Mouse (Mus musculus) olfactory bulb, adult 2 months (tissue): ENCODE measurements around the gene Vmn1r199. TPM values are rescaled to one million over a fixed set of nuclear protein-coding genes. Genes with fewer than 3 reads are reported as not detected.
"Not testable (repeated sequence)": the region's sequence is repeated elsewhere in the genome, so short reads cannot be mapped to it uniquely, and the experiment has no call there.

Experiments
- H3K27ac ChIP-seq: fragments of 200-500 bp; 2 replicates; pipeline ENCODE4 v1.5.1; 2012; ENCODE audit warnings: low read depth, low read length; ENCODE audit not compliant: insufficient read depth
- H3K4me1 ChIP-seq: fragments of 200-500 bp; 2 replicates; pipeline ENCODE4 v1.6.1; 2012; ENCODE audit warnings: low read length; ENCODE audit not compliant: control insufficient read depth, insufficient read depth
- H3K4me3 ChIP-seq: fragments of 200-500 bp; 2 replicates; pipeline ENCODE4 v1.5.1; 2012; ENCODE audit warnings: mild to moderate bottlenecking, low read depth, low read length, moderate library complexity; ENCODE audit not compliant: insufficient read depth
- CTCF ChIP-seq: fragments of 200-500 bp; IDR thresholded peaks from 2 replicates; pipeline ENCODE4 v1.5.1; 2012; ENCODE audit warnings: low read depth, mild to moderate bottlenecking, low read length, moderate library complexity; ENCODE audit not compliant: insufficient read depth
- POLR2A ChIP-seq: fragments of 200-500 bp; IDR thresholded peaks from 2 replicates; pipeline ENCODE4 v1.6.1; 2012; ENCODE audit warnings: mild to moderate bottlenecking, low read depth, low read length, moderate library complexity; ENCODE audit not compliant: insufficient read depth
- WGBS: fragments of 180-500 bp; shearing (Covaris S2); methylation state at CpG from one replicate; pipeline ENCODE4 v1.1.7; 2018; 5-methylcytosine and 5-hydroxymethylcytosine counted together
- polyA plus RNA-seq: library from polyadenylated mRNA; stranded (reverse); fragments of >200 nt; gene quantifications from 2 replicates; pipeline ENCODE4 v1.2.4, GENCODE M21; 2012; ENCODE audit warnings: low replicate concordance; ENCODE audit not compliant: missing spikeins, insufficient read depth, insufficient read length

Gene Vmn1r199
- not detected in 2 replicates for polyA plus RNA-seq

DNA sequence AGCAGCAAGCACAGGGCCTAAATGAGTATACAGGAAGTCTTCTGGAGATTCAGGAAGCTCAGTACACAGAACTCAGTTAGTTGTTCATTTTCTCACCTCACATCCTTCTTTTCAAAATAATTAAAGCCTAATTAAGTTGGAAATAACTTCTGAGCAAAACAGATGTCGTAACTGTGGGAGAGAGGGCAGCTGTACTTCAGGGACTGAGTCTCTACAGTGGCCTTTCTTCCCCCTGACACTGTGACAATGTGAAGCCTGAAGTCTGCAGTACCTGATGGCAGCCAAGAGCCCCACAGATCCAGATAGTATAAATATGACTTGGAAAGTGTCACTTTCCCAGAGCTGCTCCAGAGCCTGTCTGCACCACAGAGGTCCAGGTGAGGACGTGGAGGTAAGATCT is at the start of gene Vmn1r199:
TSS of gene Vmn1r199 (plus strand) at position 301 of the 400 bp plus-strand sequence.
- TF ChIP-seq POLR2A (no peak), CTCF (no peak)

DNA sequence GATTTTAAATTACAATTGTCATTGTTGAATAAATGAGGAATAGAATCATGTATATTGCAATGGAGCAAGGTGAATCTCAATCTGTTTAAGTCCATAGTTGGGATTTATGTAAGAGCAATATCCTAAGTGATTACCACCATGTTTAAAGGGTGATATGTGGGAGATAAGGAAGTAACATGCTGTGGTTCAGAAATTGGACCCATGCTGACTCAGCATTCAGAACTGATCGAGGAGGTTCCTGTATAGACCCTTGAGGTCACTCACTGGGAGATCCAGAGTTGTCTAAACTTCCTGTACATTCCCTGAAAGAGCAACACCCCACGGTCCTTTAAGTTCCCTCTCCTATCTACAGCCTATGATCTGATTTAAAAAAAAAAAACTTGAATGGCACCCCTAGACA is 46.3 kb upstream of the Vmn1r199 start:
- Histone ChIP-seq H3K4me1 (no peaks in the 10 kb centered on the region), H3K4me3 (no peak overlapping the region), H3K27ac (no peak overlapping the region)
- TF ChIP-seq POLR2A (no peak), CTCF (no peak)
- 79% methylated on average over 2 of the region's 2 CpGs for WGBS

More for the DNA sequence above, at the start of gene Vmn1r199:
- 70% methylated on average over 2 of the region's 2 CpGs for WGBS
- Histone ChIP-seq H3K4me1 (no peaks in the 10 kb centered on the region), H3K27ac (no peak within 1 kb of the TSS), H3K4me3 (no peak within 1 kb of the TSS)

GRCm38 (mm10) chr13:22335565-22335964 is 44.1 kb upstream of the Vmn1r199 start:
- Histone ChIP-seq H3K27ac (no peak overlapping the region), H3K4me1 (no peaks in the 10 kb centered on the region), H3K4me3 (no peak overlapping the region)
- TF ChIP-seq POLR2A (no peak), CTCF (no peak)
- WGBS, result 88% methylated on average over 1 of the region's 1 CpGs

- Histone ChIP-seq H3K4me3 (no peak within 1 kb of the TSS), H3K4me1 (no peaks in the 10 kb centered on the region), H3K27ac (no peak within 1 kb of the TSS)
- 57% methylated on average over 1 of the region's 1 CpGs for WGBS
- TF ChIP-seq POLR2A (no peak), CTCF (no peak)
These were observed 29.6 kb upstream of the Vmn1r199 start, which contains the start of gene Vmn1r198 for GRCm38 (mm10) chr13:22350064-22350463. Gene Vmn1r198, plus strand, starts transcription at chr13:22350364.

GRCm38 (mm10) chr13:22350813-22351212 is 28.8 kb upstream of the Vmn1r199 start:
- WGBS, result 88% methylated on average over 1 of the region's 1 CpGs
- TF ChIP-seq CTCF, result no peak
- TF ChIP-seq POLR2A, result no peak
- Histone ChIP-seq H3K27ac (no peak overlapping the region), H3K4me1 (no peaks in the 10 kb centered on the region), H3K4me3 (no peak overlapping the region)

DNA sequence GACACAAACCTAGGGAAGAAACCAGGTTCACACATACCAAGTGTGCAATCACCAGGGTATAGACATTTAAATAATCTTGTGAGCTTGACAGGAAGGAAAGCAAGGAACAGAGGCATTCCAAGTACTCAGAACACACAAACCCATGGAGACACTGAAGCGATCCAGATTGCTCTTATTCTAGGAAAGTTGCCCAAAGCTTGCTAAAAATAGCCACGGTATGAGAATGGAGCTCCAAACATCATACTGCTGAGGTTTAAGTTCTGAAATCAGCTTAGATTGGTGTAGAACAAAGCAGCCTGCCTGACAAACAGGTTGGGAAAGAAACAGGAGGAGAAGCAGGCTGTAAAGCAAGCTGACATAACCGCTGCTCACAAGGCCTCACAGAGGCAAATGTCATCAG is 1.5 kb downstream of the Vmn1r199 start:
- H3K4me1 ChIP-seq, H3K4me3 ChIP-seq, H3K27ac ChIP-seq: not testable (repeated sequence)
- 36% methylated on average over 3 of the region's 3 CpGs for WGBS

- Histone ChIP-seq H3K27ac (no peak overlapping the region), H3K4me3 (no peak overlapping the region), H3K4me1 (no peaks in the 10 kb centered on the region)
- TF ChIP-seq POLR2A (no peak), CTCF (no peak)
- WGBS, result 80% methylated on average over 3 of the region's 3 CpGs
These were observed 3.8 kb downstream of the Vmn1r199 start for GRCm38 (mm10) chr13:22383401-22383800.

- WGBS, result 94% methylated on average over 1 of the region's 1 CpGs
- no peak overlapping the region for H3K27ac ChIP-seq
- no peak for TF ChIP-seq CTCF
- no peak for TF ChIP-seq POLR2A
- 0 out of 2 replicates have a peak, but pooled peaks cover 2% of the 10 kb centered on the region for H3K4me1 ChIP-seq
- no peak overlapping the region for H3K4me3 ChIP-seq
These were observed 7.4 kb downstream of the Vmn1r199 start for GRCm38 (mm10) chr13:22387050-22387449.

- no peak within 1 kb of the TSS for H3K4me3 ChIP-seq
- WGBS, result 19% methylated on average over 3 of the region's 3 CpGs
- TF ChIP-seq CTCF (no peak), POLR2A (no peak)
- no peak within 1 kb of the TSS for H3K27ac ChIP-seq
- 0 out of 2 replicates have a peak, but pooled peaks cover 2% of the 10 kb centered on the region for H3K4me1 ChIP-seq
These were observed 10.5 kb downstream of the Vmn1r199 start, which contains the start of gene Vmn1r200 for GRCm38 (mm10) chr13:22390073-22390472. Gene Vmn1r200, plus strand, starts transcription at chr13:22390373.

DNA sequence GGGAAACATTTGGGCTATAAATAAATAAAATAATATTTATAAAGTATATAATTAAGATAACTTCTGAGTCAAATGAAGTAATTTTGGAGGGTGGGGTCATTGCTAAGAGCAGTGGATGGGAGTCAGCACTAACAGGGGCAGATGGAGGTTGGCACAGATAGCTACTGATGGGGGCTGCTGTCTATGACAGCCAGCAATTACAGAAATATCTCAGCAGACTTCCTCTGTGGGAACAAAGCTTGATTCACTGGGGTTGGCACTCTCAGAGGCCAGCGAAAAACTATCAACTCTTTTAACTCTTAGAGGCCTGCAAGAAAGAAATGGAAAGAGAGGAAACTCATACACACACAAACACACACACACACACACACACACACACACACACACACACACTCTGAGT is 23.4 kb downstream of the Vmn1r199 start:
- Histone ChIP-seq H3K4me3 (no peak overlapping the region), H3K4me1 (no peaks in the 10 kb centered on the region), H3K27ac (no peak overlapping the region)
- no peak for TF ChIP-seq POLR2A
- TF ChIP-seq CTCF, result no peak
- WGBS, result 71% methylated on average over 1 of the region's 1 CpGs

Other genes with a start within 250 kb of the Vmn1r199 start
- gene Vmn1r191, start 195.8 kb upstream of the Vmn1r199 start, polyA plus RNA-seq, result not detected in 2 replicates
- gene Vmn1r192, start 188.7 kb upstream of the Vmn1r199 start, polyA plus RNA-seq, result not detected in 2 replicates
- not detected in 2 replicates for gene Vmn1r193, start 156.7 kb upstream of the Vmn1r199 start, polyA plus RNA-seq
- not detected in 2 replicates for gene Vmn1r194, start 135.6 kb upstream of the Vmn1r199 start, polyA plus RNA-seq
- gene Vmn1r195, start 109.3 kb upstream of the Vmn1r199 start, polyA plus RNA-seq, result not detected in 2 replicates
- gene Vmn1r196, start 89.9 kb upstream of the Vmn1r199 start, polyA plus RNA-seq, result not detected in 2 replicates
- gene Vmn1r197, start 55.2 kb upstream of the Vmn1r199 start, polyA plus RNA-seq, result not detected in 2 replicates
- not detected in 2 replicates for gene Vmn1r198, start 29.5 kb upstream of the Vmn1r199 start, polyA plus RNA-seq
- not detected in 2 replicates for gene Vmn1r200, start 10.6 kb downstream of the Vmn1r199 start, polyA plus RNA-seq
- gene Vmn1r201, start 92.1 kb downstream of the Vmn1r199 start, polyA plus RNA-seq, result not detected in 2 replicates
- gene Vmn1r202, start 125.6 kb downstream of the Vmn1r199 start, polyA plus RNA-seq, result not detected in 2 replicates
- not detected in 2 replicates for gene Vmn1r203, start 138.3 kb downstream of the Vmn1r199 start, polyA plus RNA-seq
- not detected in 2 replicates for gene Vmn1r204, start 173.4 kb downstream of the Vmn1r199 start, polyA plus RNA-seq
- gene Vmn1r205, start 213.2 kb downstream of the Vmn1r199 start, polyA plus RNA-seq, result not detected in 2 replicates
- gene Vmn1r206, start 244.4 kb downstream of the Vmn1r199 start, polyA plus RNA-seq, result not detected in 2 replicates